Mouse (Mus musculus): ENCODE measurements around the gene Mtg1. TPM values are rescaled to one million over a fixed set of nuclear protein-coding genes. Genes with fewer than 3 reads are reported as not detected.

The Mtg1 gene
- polyA plus RNA-seq, 2 experiments from 2014 or later: 28.7 to 33.1 TPM

DNA sequence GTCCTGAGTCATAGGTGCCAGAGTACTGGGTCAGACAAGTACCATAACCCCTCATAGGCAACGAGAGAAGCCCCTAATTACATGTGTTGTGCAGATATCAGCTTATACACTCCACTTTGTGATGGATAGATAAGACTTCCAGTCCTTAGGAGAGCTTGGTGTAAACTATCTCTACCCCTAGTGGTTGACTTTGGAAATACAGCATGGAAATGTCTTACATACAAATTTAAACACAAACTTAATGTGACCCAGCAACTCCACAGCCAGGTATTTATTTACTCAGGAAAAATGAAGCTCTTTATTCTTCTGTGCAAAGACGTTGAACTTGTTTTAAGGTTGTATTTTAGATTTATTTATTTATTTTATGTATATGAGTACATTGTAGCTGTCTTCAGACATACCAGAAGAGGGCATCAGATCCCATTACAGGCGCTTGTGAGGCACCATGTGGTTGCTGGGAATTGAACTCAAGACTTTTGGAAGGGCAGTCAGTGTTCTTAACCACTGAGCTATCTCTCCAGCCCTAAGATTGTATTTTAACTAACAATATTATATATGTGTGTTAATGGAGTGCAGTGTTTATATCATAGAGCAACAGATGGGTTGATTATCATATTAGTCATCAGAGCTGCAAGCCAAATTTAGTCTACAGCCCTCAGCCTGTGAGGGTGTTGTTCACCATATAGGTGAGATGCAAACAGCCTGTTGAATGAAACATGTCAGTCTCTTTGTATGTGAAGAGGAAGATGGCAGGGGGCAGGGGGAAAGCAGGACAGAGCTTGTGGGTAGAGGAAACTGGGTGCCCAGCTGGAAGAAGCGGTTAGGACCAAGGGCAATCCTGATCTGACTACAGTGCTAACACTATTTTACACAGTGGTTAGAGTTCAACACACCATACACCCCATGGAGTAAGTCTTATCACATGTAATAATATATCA, 51.3 kb downstream of the Mtg1 start:
- no peak for ATAC-seq

DNA sequence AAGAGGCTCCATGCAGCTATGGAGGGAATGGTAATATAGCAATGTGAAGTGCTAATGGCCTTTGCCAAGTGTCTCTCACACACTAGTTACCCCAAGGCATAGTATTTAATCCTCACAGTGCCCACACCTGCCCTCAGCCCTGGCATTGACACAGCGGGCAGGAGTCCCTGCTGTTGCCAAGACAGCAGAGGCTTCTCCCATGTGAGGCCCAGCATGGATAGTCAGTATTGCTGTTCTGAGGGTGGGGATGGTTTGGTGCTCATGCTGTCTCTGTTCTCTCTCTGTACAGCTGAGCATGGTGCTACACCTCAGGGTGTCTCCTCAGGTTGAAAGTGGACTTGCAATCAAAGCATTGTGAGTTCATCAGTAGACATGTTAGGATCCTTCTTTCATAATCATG, 53.1 kb downstream of the Mtg1 start:
- ATAC-seq: no peak

DNA sequence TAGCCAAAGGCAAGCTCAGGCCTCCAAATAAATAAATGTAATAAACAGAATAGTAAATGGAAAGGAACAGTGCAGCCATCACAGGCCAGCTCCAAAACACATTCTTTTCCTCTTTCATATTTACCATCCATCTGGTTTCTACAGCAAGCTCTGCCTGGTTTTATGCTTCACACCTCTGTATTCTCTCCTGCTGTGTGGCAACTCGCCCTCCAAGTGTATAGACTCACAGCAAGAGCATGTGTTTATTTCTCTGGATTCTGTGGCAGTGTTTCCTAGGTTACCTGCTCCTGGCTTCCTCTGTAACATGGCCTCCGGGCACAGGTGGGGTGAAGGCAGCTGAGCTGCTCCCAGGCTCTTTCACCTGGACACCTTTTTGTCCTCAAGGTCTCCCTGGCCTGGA, 55.1 kb downstream of the Mtg1 start:
- no peak for ATAC-seq

DNA sequence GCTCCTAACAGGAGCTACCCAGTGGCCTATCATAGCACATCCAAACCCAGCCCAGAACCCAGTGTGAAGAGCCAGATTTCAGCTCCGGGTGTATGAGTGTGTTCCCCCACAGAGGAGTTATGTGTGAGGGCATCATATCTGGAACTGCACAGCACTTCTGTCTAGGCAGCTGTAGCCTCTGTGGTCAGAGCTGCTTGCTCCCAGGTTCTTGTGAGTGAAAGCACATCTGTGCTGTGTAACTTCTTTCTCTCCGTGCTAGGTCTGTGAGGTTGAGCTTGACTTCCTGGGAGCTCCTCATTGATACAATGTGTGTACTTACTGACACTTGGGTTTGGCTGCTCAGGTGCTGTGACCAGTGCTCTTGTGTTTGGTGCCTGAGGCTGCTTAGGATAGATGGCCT, 55.5 kb downstream of the Mtg1 start:
- ATAC-seq: no peak

DNA sequence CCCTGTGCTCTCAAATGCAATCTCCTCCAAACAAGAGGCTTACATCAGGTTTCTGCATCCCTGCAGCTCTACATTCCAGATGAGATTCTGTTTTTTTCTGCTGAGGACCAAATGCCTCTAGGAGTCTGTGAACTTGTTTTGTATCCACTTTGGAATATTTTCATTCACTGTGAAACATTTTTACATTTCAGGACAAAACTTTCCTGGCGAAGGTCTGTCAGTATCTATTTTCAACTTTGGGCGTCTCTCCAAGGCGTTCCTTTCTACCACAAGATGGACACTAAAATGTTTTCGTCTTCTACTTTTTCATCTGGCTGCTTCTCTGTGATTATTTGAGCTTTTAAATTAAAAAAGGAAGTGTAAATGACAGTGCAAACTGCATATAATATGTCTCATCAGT, 56.7 kb downstream of the Mtg1 start:
- no peak for ATAC-seq

- ATAC-seq: no peak
Observed at GRCm38 (mm10) chr7:140196002-140196401, 58.6 kb downstream of the Mtg1 start.

Other genes starting within 250 kb of the Mtg1 start
- under 1 TPM; 0.44 to 0.58 TPM for gene Kndc1, start 242.9 kb upstream of the Mtg1 start, polyA plus RNA-seq (2017; shearing (Covaris generic))
- 1 to 10 TPM; 3.7 to 6.1 TPM for gene Utf1, start 193.8 kb upstream of the Mtg1 start, polyA plus RNA-seq (2017; shearing (Covaris generic))
- gene 6430531B16Rik, start 158.8 kb upstream of the Mtg1 start, polyA plus RNA-seq (2017; shearing (Covaris generic)): 1 to 10 TPM in 1 of 2 experiments, under 1 TPM in 1; 0.46 to 1.6 TPM
- gene Adam8, start 145.0 kb upstream of the Mtg1 start, polyA plus RNA-seq (2017; shearing (Covaris generic)): 10 to 100 TPM; 14.0 to 17.8 TPM
- gene Zfp511, start 101.2 kb upstream of the Mtg1 start, polyA plus RNA-seq (2017; shearing (Covaris generic)): 10 to 100 TPM; 28.8 to 33.0 TPM
- gene Tubgcp2, start 100.9 kb upstream of the Mtg1 start, polyA plus RNA-seq (2017; shearing (Covaris generic)): 10 to 100 TPM; 29.2 to 52.0 TPM
- under 1 TPM in 1 of 2 experiments, not detected in 1; 0.20 TPM for gene Msx3, start 88.5 kb upstream of the Mtg1 start, polyA plus RNA-seq (2017; shearing (Covaris generic))
- gene Caly, start 55.0 kb upstream of the Mtg1 start, polyA plus RNA-seq (2017; shearing (Covaris generic)): not detected
- gene Prap1, start 44.2 kb upstream of the Mtg1 start, polyA plus RNA-seq (2017; shearing (Covaris generic)): not detected
- gene Fuom, start 35.1 kb upstream of the Mtg1 start, polyA plus RNA-seq (2017; shearing (Covaris generic)): 1 to 10 TPM; 6.0 to 7.6 TPM
- 1 to 10 TPM; 2.4 to 3.7 TPM for gene Paox, start 21.8 kb upstream of the Mtg1 start, polyA plus RNA-seq (2017; shearing (Covaris generic))
- gene Echs1, start 21.1 kb upstream of the Mtg1 start, polyA plus RNA-seq (2017; shearing (Covaris generic)): 10 to 100 TPM; 69.1 to 90.2 TPM
- not detected for gene Sprn, start 17.3 kb downstream of the Mtg1 start, polyA plus RNA-seq (2017; shearing (Covaris generic))
- not detected for gene Olfr522, start 27.2 kb downstream of the Mtg1 start, polyA plus RNA-seq (2017; shearing (Covaris generic))
- not detected for gene Olfr523, start 35.7 kb downstream of the Mtg1 start, polyA plus RNA-seq (2017; shearing (Covaris generic))
- not detected for gene Olfr524, start 68.4 kb downstream of the Mtg1 start, polyA plus RNA-seq (2017; shearing (Covaris generic))
- gene Cd163l1, start 80.7 kb downstream of the Mtg1 start, polyA plus RNA-seq (2017; shearing (Covaris generic)): not detected
- gene 5830411N06Rik, start 109.7 kb downstream of the Mtg1 start, polyA plus RNA-seq (2017; shearing (Covaris generic)): under 1 TPM; 0.25 to 0.66 TPM
- gene Olfr525, start 183.3 kb downstream of the Mtg1 start, polyA plus RNA-seq (2017; shearing (Covaris generic)): under 1 TPM; 0.20 to 0.35 TPM
- not detected for gene Olfr527, start 196.5 kb downstream of the Mtg1 start, polyA plus RNA-seq (2017; shearing (Covaris generic))
- under 1 TPM; 0.37 to 0.63 TPM for gene Olfr60, start 224.1 kb downstream of the Mtg1 start, polyA plus RNA-seq (2017; shearing (Covaris generic))
- gene Olfr530, start 238.8 kb downstream of the Mtg1 start, polyA plus RNA-seq (2017; shearing (Covaris generic)): under 1 TPM in 1 of 2 experiments, not detected in 1; 0.31 TPM